Mouse (Mus musculus) hindbrain, embryonic 12.5 days (tissue): ENCODE measurements around the gene Nck1. TPM values are rescaled to one million over a fixed set of nuclear protein-coding genes. Genes with fewer than 3 reads are reported as not detected.

Source experiments
- ATAC-seq: fragments of 200-750 bp; cut with Nextera tagmentation; 2 replicates; pipeline ENCODE4 v1.8.0; 2017; ENCODE audit warnings: moderate TSS enrichment; ENCODE audit not compliant: low FRiP score
- H3K27ac ChIP-seq: fragments of 300-500 bp; sonication (generic); 2 replicates; pipeline ENCODE4 v1.5.1; 2016; ENCODE audit warnings: mild to moderate bottlenecking
- H3K27me3 ChIP-seq: fragments of 300-500 bp; sonication (generic); 2 replicates; pipeline ENCODE4 v1.6.1; 2016; ENCODE audit warnings: mild to moderate bottlenecking
- H3K36me3 ChIP-seq: fragments of 300-500 bp; sonication (generic); 2 replicates; pipeline ENCODE4 v1.6.1; 2016; ENCODE audit warnings: mild to moderate bottlenecking
- H3K4me1 ChIP-seq: fragments of 300-500 bp; sonication (generic); 2 replicates; pipeline ENCODE4 v1.6.1; 2016
- H3K4me2 ChIP-seq: fragments of 300-500 bp; sonication (generic); replicated peaks from 2 replicates; pipeline ENCODE4 v1.6.1; 2016; ENCODE audit warnings: mild to moderate bottlenecking
- H3K4me3 ChIP-seq: fragments of 300-500 bp; sonication (generic); 2 replicates; pipeline ENCODE4 v1.5.1; 2016; ENCODE audit warnings: mild to moderate bottlenecking
- H3K9ac ChIP-seq: fragments of 300-500 bp; sonication (generic); 2 replicates; pipeline ENCODE4 v1.6.1; 2016; ENCODE audit warnings: mild to moderate bottlenecking, moderate library complexity
- H3K9me3 ChIP-seq: fragments of 300-500 bp; sonication (generic); replicated peaks from 2 replicates; pipeline ENCODE4 v1.6.1; 2016; ENCODE audit warnings: mild to moderate bottlenecking
- WGBS: fragments of 180-500 bp; shearing (Covaris S2); methylation state at CpG from one replicate; pipeline ENCODE4 v1.1.7; 2016; 5-methylcytosine and 5-hydroxymethylcytosine counted together
- polyA plus RNA-seq: library from polyadenylated mRNA; unstranded; fragments of >200 nt; fragmentation: Nextera tagmentation; extraction: Ambion mirVana; gene quantifications from 2 replicates; pipeline ENCODE4 v1.2.1, GENCODE M21; 2016

The Nck1 gene
- polyA plus RNA-seq, 1 experiment from 2014 or later = 68.5 TPM

DNA sequence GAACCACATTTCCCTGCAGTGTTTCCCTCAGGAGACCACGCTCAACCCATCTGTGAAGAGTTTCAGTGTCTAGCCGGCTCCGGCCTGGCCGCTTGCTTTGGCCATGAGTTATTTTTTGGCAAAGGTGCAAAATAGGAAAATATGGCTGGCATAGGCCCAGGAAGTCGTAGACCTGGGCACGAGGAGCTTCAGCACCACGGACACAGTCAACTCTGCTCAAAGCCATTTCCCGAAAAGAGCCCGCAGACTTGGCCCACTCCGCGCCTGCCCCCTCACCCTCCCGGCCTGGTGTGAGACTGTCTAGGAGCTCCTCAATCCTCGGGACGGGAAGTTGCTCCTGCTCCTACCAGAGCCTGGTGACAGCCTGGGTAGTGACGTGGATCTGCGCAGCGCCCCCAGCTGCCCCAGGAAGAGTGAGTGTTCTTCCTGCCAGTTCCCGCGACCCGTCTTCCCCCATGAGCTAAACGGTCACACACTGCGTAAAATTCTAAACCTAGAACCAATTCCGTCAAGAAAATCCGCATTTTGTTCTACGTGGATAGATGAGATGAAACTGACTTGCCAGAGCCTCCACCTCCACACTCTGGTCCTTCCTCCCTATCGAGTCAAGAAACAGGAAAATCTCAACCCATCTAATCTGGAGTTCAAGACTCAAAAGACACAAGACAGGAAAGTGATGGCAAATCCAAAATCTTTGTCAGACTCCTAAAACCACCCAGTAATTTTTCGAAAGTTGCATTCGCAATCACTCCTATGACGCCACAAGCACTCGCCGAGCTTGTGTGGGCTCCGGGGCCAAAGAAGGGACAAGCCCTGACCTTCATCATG lies 24.1 kb upstream of the Nck1 start:
- Histone ChIP-seq H3K4me3 (peak overlapping the region; percentile 63), H3K36me3 (no peaks in the 10 kb centered on the region), H3K27ac (no peak overlapping the region), H3K27me3 (no peaks in the 10 kb centered on the region), H3K9me3 (no peaks in the 10 kb centered on the region), H3K9ac (peak overlapping the region; percentile 70), H3K4me2 (peak overlapping the region; percentile 67), H3K4me1 (peaks cover 12% of the 10 kb centered on the region)
- peak; percentile 17; the same call in 1 of the 2 replicates for ATAC-seq
- 9% methylated on average over 32 of the region's 32 CpGs for WGBS

- no peak overlapping the region for H3K4me3 ChIP-seq
- WGBS = 88% methylated on average over 10 of the region's 10 CpGs
- no peaks in the 10 kb centered on the region for H3K4me1 ChIP-seq
- H3K9me3 ChIP-seq = no peaks in the 10 kb centered on the region
- no peaks in the 10 kb centered on the region for H3K27me3 ChIP-seq
- no peak overlapping the region for H3K27ac ChIP-seq
- H3K9ac ChIP-seq = no peak overlapping the region
- H3K4me2 ChIP-seq = no peak overlapping the region
- no peak for ATAC-seq
- no peaks in the 10 kb centered on the region for H3K36me3 ChIP-seq
Observed at GRCm38 (mm10) chr9:100560251-100560890, 14.4 kb upstream of the Nck1 start.

- H3K4me2 ChIP-seq = no peak overlapping the region
- no peak overlapping the region for H3K27ac ChIP-seq
- no peak for ATAC-seq
- no peaks in the 10 kb centered on the region for H3K4me1 ChIP-seq
- H3K9me3 ChIP-seq = no peaks in the 10 kb centered on the region
- no peak overlapping the region for H3K9ac ChIP-seq
- H3K36me3 ChIP-seq = no peaks in the 10 kb centered on the region
- no peak overlapping the region for H3K4me3 ChIP-seq
- no peaks in the 10 kb centered on the region for H3K27me3 ChIP-seq
Observed at GRCm38 (mm10) chr9:100558991-100559390, 13.1 kb upstream of the Nck1 start.

DNA sequence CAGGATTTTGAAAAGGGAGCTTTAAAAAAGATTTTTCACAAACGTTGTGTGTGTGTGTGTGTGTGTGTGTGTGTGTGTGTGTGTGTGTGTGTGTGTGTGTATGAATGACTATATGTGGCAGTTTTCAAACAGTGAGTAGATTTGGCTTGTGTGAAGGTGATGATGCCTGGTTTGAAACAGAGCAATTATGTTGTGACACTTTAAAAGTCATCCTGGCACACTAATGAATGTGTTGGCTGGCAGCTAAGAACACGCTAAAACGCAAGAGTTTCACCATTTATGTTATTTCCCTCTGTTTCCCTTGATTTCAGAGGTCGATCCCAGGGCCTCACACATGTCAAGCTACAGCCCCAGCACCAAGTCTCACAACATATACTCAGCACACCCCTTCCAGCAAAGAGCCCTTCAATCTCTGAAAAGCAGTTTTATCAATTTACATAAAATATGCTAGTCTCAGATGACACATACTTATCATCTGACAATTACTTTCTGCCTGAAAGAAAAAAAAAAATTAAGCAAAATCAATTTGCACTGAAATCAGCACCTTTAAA lies 12.2 kb upstream of the Nck1 start:
- no peak overlapping the region for H3K4me3 ChIP-seq
- H3K4me1 ChIP-seq = no peaks in the 10 kb centered on the region
- no peaks in the 10 kb centered on the region for H3K36me3 ChIP-seq
- no peak overlapping the region for H3K9ac ChIP-seq
- H3K9me3 ChIP-seq = no peaks in the 10 kb centered on the region
- no peaks in the 10 kb centered on the region for H3K27me3 ChIP-seq
- no peak overlapping the region for H3K4me2 ChIP-seq
- no peak for ATAC-seq
- no peak overlapping the region for H3K27ac ChIP-seq
- WGBS = 79% methylated on average over 4 of the region's 4 CpGs

DNA sequence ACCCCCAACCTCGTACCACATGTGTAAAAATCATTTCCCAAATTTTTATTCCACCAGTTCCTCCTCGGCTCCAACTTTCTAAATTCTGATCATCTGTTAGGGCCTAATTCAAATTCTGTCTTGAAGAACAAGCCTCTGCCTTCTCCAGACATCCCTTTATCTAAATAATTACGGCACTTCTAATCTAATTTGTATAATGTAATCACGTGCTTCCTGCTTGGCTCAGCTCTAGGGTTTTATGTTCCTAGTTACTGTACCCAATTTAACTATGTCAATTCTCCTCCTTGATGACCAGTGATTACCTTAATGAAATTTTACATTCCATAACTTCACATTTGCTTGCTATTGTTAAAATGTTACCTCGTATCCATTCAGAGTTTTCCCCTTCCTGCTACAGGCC lies 9.8 kb upstream of the Nck1 start:
- no peak overlapping the region for H3K9ac ChIP-seq
- H3K4me1 ChIP-seq = no peaks in the 10 kb centered on the region
- no peak for ATAC-seq
- WGBS = 86% methylated on average over 5 of the region's 5 CpGs
- peaks cover 7% of the 10 kb centered on the region; the same call in 1 of the 2 replicates for H3K36me3 ChIP-seq
- no peak overlapping the region for H3K4me3 ChIP-seq
- no peak overlapping the region for H3K27ac ChIP-seq
- H3K27me3 ChIP-seq = no peaks in the 10 kb centered on the region
- no peak overlapping the region for H3K4me2 ChIP-seq
- no peaks in the 10 kb centered on the region for H3K9me3 ChIP-seq

- no peak overlapping the region for H3K4me2 ChIP-seq
- H3K4me3 ChIP-seq = no peak overlapping the region
- peaks cover 22% of the 10 kb centered on the region for H3K4me1 ChIP-seq
- no peak overlapping the region for H3K27ac ChIP-seq
- ATAC-seq = no peak
- no peak overlapping the region for H3K9ac ChIP-seq
- peaks cover 6% of the 10 kb centered on the region; the same call in 1 of the 2 replicates for H3K9me3 ChIP-seq
- 87% methylated on average over 2 of the region's 2 CpGs for WGBS
- H3K27me3 ChIP-seq = no peaks in the 10 kb centered on the region
- peaks cover 17% of the 10 kb centered on the region for H3K36me3 ChIP-seq
Observed at GRCm38 (mm10) chr9:100548313-100548712, 2.4 kb upstream of the Nck1 start.

DNA sequence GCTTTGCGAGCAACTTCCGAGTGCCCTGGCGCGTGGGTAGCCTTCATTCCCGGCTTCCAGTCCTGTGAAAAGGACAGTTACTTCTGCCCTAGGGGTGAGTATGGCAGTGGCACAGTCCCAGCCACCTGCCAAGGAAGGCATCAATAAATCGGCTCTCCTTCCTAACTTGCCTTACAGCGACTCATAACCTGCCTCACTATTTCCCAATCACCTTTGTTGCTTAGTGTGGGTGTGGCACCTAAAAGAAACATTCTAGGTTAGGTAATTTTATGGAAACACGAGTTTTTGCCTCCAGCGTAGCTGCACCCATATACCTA lies 618 bp upstream of the Nck1 start:
- peak overlapping the region; percentile 75 for H3K4me2 ChIP-seq
- H3K4me1 ChIP-seq = peaks cover 23% of the 10 kb centered on the region
- H3K36me3 ChIP-seq = peaks cover 10% of the 10 kb centered on the region
- WGBS = 16% methylated on average over 9 of the region's 9 CpGs
- H3K4me3 ChIP-seq = peak overlapping the region; percentile 97
- no peaks in the 10 kb centered on the region for H3K27me3 ChIP-seq
- peak; percentile 47 for ATAC-seq
- peak overlapping the region; percentile 92 for H3K27ac ChIP-seq
- H3K9ac ChIP-seq = peak overlapping the region; percentile 95
- H3K9me3 ChIP-seq = peaks cover 6% of the 10 kb centered on the region; the same call in 1 of the 2 replicates

DNA sequence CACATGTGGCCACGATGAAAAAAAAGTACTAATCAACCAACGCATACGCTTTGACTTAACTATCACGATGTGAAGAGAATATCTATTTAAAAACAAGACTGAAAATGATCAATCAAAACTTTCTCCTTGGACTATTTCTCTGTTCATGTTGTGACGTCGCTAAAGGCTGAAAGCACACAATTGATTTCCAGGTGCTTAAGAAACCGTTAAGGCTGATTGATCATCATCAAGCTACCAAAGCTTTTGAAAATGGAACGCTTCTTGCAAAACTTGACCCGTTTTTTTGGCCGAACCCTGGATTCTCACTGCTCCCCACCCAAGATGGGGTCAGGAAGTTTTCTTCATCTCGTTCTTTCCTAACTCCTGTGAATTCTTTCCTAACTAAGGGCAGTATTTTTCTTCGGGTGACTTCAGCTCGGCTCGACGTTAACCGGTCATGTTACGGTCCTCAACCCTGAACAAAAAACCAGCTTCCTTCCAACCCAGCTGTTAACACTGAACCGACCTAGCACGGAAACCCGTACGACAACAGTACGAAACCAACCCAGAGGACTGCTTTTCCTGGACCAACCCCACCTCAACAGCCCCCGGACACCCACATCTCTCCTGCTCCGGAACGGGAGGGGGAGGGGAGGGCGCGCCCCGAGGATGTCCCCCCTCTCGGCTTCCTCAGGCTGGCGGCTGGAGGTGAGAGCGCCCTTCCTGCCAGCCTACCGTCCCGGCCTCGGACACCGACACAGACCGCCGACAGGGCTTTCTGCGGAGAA lies 803 bp downstream of the Nck1 start:
- 2% methylated on average over 37 of the region's 38 CpGs for WGBS
- H3K9me3 ChIP-seq = peaks cover 6% of the 10 kb centered on the region; the same call in 1 of the 2 replicates
- H3K4me3 ChIP-seq = peak overlapping the region; percentile 97
- peak overlapping the region; percentile 92 for H3K27ac ChIP-seq
- H3K4me1 ChIP-seq = peaks cover 23% of the 10 kb centered on the region
- ATAC-seq = no peak; the same call in 1 of the 2 replicates
- H3K4me2 ChIP-seq = peak overlapping the region; percentile 75
- H3K9ac ChIP-seq = peak overlapping the region; percentile 95
- no peaks in the 10 kb centered on the region for H3K27me3 ChIP-seq
- peaks cover 10% of the 10 kb centered on the region for H3K36me3 ChIP-seq

DNA sequence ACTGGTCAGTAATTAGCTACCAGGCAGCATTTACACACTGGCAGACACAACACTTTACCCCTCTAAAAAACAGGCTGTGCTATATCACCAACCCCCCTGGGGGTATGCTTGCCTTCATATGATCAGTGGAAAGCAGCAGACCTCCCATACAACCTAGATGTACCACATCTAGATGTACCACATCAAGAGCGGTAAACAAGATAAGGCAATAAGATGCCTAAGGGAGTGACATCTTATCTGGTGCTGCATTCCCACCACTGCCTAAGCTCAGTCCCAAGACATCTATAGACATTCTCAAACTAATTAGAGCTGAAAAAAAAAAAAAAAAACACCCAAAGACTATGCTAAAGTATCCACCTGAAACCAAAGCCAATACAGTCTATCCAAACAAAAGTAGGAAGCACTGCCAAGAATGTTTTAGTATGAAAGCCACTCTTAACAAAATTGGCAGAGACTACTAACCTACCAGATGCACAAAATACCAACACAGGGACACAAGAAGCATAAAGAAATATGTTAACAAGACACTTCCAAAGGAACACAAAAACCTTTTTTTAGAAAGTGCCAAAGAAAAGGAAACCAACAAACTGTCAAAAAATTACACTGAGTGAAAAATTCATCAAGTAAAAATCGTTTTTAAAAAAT lies 10.2 kb downstream of the Nck1 start:
- WGBS = 95% methylated on average over 2 of the region's 2 CpGs
- Histone ChIP-seq H3K9ac (no peak overlapping the region), H3K27ac (no peak overlapping the region), H3K4me2 (no peak overlapping the region), H3K9me3 (0 out of 2 replicates have a peak, but pooled peaks cover 4% of the 10 kb centered on the region), H3K4me1 (no peaks in the 10 kb centered on the region), H3K27me3 (no peaks in the 10 kb centered on the region), H3K4me3 (no peak overlapping the region), H3K36me3 (no peaks in the 10 kb centered on the region)
- no peak for ATAC-seq

GRCm38 (mm10) chr9:100534686-100535085 lies 11.2 kb downstream of the Nck1 start:
- Histone ChIP-seq H3K27ac (no peak overlapping the region), H3K9me3 (0 out of 2 replicates have a peak, but pooled peaks cover 4% of the 10 kb centered on the region), H3K27me3 (no peaks in the 10 kb centered on the region), H3K36me3 (no peaks in the 10 kb centered on the region), H3K9ac (no peak overlapping the region), H3K4me3 (no peak overlapping the region), H3K4me1 (no peaks in the 10 kb centered on the region), H3K4me2 (no peak overlapping the region)
- no peak for ATAC-seq
- over 99% methylated on average over 3 of the region's 3 CpGs for WGBS

GRCm38 (mm10) chr9:100532847-100533505 lies 13.0 kb downstream of the Nck1 start:
- no peak for ATAC-seq
- 81% methylated on average over 3 of the region's 3 CpGs for WGBS
- no peak overlapping the region for H3K9ac ChIP-seq
- peaks cover 4% of the 10 kb centered on the region; the same call in 1 of the 2 replicates for H3K9me3 ChIP-seq
- no peaks in the 10 kb centered on the region for H3K36me3 ChIP-seq
- H3K4me3 ChIP-seq = no peak overlapping the region
- no peak overlapping the region for H3K27ac ChIP-seq
- H3K4me2 ChIP-seq = no peak overlapping the region
- no peaks in the 10 kb centered on the region for H3K4me1 ChIP-seq
- H3K27me3 ChIP-seq = no peaks in the 10 kb centered on the region
